Mouse (Mus musculus): ENCODE measurements around the gene Llph.

Gene Llph

DNA sequence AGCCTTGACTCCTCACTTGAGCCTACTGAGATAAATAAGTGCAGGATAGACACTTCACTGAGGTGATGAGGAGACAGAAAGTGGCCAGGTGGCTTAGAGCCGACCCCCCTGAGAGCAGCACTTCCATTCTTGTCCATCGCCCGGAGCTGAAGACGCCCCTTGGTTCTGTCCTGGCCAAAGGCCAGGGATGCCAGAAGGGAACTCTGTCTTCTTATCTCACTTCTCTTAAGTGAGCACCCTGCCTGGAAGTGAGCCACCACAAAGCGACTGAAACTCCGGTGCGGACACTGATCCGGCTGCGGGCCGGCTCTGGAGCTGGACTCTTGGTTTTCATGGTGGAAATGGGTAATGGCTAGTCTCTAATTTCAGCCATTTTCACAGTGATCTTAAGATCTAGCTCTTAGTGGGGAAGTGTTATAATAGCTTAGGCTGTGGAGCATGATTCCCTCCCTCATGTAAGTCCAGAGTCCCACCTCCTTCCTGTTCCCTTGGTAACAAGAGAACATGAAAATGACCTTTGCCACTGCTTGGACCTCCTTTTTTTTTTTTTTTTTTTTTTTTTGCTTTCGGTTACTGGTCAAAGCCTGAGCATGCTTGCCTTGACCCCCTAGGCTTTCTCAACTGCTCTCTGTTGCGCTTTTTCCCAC, 52.7 kb downstream of the Llph start:
- no peak for DNase-seq (ENCODE audit: low spot score)

GRCm38 (mm10) chr10:120280375-120280774, 53.5 kb downstream of the Llph start:
- no peak for DNase-seq (ENCODE audit: low spot score)

DNA sequence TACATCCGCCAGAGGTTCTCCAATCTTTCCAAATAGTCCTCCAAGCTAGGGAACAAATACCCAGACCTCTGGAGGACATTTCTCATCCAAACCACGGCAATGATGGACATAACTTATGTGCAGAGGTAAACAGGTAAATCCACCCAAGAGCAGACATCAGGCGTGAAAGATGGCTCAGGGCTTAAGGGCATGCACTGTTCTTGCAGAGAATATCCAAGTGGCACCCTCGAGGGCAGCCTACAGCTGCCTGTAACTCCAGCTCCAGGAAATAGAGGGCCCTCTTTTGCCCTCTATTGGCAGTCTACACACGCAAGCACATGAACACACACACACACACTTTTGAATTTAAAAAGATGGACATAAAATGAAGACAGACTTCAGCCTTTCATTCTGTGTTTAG, 54.8 kb downstream of the Llph start:
- no peak for DNase-seq (ENCODE audit: low spot score)

Measured in spleen, adult 12 weeks (tissue).